ENCODE assay signal across 25 mouse cellular contexts in genomic region chr9:53972358-53972757, GRCm38 (mm10). TPM values are rescaled to one million over a fixed set of nuclear protein-coding genes. Genes with fewer than 3 reads are reported as not detected.
DNase-seq lines count a peak whose midpoint lies in the region; ATAC-seq and TF ChIP-seq lines count a peak whose summit lies in the region.
"Had no signal": no experiment of that assay in that cellular context is flagged by ENCODE, and none has a peak within 500 bp of the region (broad histone marks: within the 10 kb centered on the region; RNA-seq: fewer than 3 reads in every experiment).

No protein-coding gene starts in this region.

- peaks cover 11% of the 10 kb centered on the region for H3K4me1 ChIP-seq in hindbrain, embryonic 13.5 days (replicated peaks)
- H3K4me1 ChIP-seq in hindbrain, embryonic 10.5 days (replicated peaks), result peaks cover 27% of the 10 kb centered on the region
- H3K4me1 ChIP-seq in midbrain, embryonic 14.5 days (ENCODE audit: control insufficient read depth, insufficient read depth, low read length), result no peaks in the 10 kb centered on the region
- H3K4me1 ChIP-seq in midbrain, embryonic 11.5 days (ENCODE audit: control insufficient read depth, insufficient read depth, low read length), result peaks cover 4% of the 10 kb centered on the region
- no peaks in the 10 kb centered on the region for H3K4me1 ChIP-seq in midbrain, postnatal 0 days (ENCODE audit: insufficient read depth, low read length)
- H3K4me1 ChIP-seq: liver, embryonic 15.5 days had no signal

- no peaks in the 10 kb centered on the region for H3K36me3 ChIP-seq in hindbrain, embryonic 13.5 days
- H3K36me3 ChIP-seq in hindbrain, embryonic 10.5 days, result no peaks in the 10 kb centered on the region
- no peaks in the 10 kb centered on the region for H3K36me3 ChIP-seq in midbrain, embryonic 14.5 days (ENCODE audit: control insufficient read depth, insufficient read depth, low read length)
- H3K36me3 ChIP-seq in midbrain, embryonic 11.5 days (ENCODE audit: control insufficient read depth, insufficient read depth, low read length), result no peaks in the 10 kb centered on the region
- H3K36me3 ChIP-seq in midbrain, postnatal 0 days (ENCODE audit: insufficient read depth, low read length), result no peaks in the 10 kb centered on the region
- H3K36me3 ChIP-seq: heart, embryonic 15.5 days; kidney, embryonic 15.5 days; limb, embryonic 15.5 days; liver, embryonic 15.5 days; stomach, embryonic 15.5 days had no signal

- ATAC-seq in hindbrain, embryonic 13.5 days (ENCODE audit: low FRiP score), result no peak
- no peak for ATAC-seq in midbrain, embryonic 14.5 days (ENCODE audit: low FRiP score, low TSS enrichment)
- no peak for ATAC-seq in midbrain, embryonic 11.5 days (ENCODE audit: low FRiP score)
- ATAC-seq in midbrain, postnatal 0 days (ENCODE audit: low FRiP score), result no peak
- ATAC-seq: intestine, embryonic 16.5 days had no signal

- DNase-seq in hindbrain, embryonic 10.5 days (ENCODE audit: low spot score), result no peak
- DNase-seq in midbrain, embryonic 14.5 days, result no peak
- DNase-seq in midbrain, embryonic 11.5 days (ENCODE audit: low spot score, missing footprints), result no peak
- peak; percentile 6 for DNase-seq in brain, embryonic 18.5 days (ENCODE audit: low read depth, low spot score)
- DNase-seq in midbrain, postnatal 0 days (ENCODE audit: low spot score), result no peak
- DNase-seq in heart, adult 8-10 months (ENCODE audit: low spot score), result no peak
- DNase-seq: adrenal gland, adult 2 months; cerebellum, adult 11-12 months; cerebellum, postnatal 14 days; embryo, embryonic 11 days; gastrocnemius, postnatal 14 days; heart, adult 2 months; heart, postnatal 4 days; kidney, postnatal 4 days; thymus, adult 18-20 months; thymus, postnatal 4 days had no signal

- H3K27ac ChIP-seq in hindbrain, embryonic 13.5 days, result no peak overlapping the region
- no peak overlapping the region for H3K27ac ChIP-seq in hindbrain, embryonic 10.5 days
- H3K27ac ChIP-seq in midbrain, embryonic 14.5 days (replicated peaks; ENCODE audit: low read depth, low read length), result no peak overlapping the region
- H3K27ac ChIP-seq in midbrain, embryonic 11.5 days (ENCODE audit: low read depth, low read length), result no peak overlapping the region
- no peak overlapping the region for H3K27ac ChIP-seq in midbrain, postnatal 0 days (ENCODE audit: low read depth, low read length)
- H3K27ac ChIP-seq: heart, adult 2 months; heart, embryonic 15.5 days; kidney, embryonic 15.5 days; limb, embryonic 15.5 days; liver, embryonic 15.5 days; stomach, embryonic 15.5 days had no signal

- peak overlapping the region; percentile 82 for H3K4me2 ChIP-seq in hindbrain, embryonic 13.5 days
- peak overlapping the region; percentile 21; the same call in 1 of the 2 replicates for H3K4me2 ChIP-seq in midbrain, embryonic 14.5 days (ENCODE audit: low read length)
- no peak overlapping the region for H3K4me2 ChIP-seq in midbrain, embryonic 11.5 days
- peak overlapping the region; percentile 21 for H3K4me2 ChIP-seq in midbrain, postnatal 0 days (ENCODE audit: low read depth, low read length, poor library complexity, severe bottlenecking)
- H3K4me2 ChIP-seq: heart, embryonic 15.5 days; kidney, embryonic 15.5 days; limb, embryonic 15.5 days; liver, embryonic 15.5 days; stomach, embryonic 15.5 days had no signal

- H3K4me3 ChIP-seq in hindbrain, embryonic 13.5 days, result no peak overlapping the region
- H3K4me3 ChIP-seq in hindbrain, embryonic 10.5 days, result no peak overlapping the region
- no peak overlapping the region for H3K4me3 ChIP-seq in midbrain, embryonic 14.5 days (replicated peaks; ENCODE audit: low read depth, low read length)
- no peak overlapping the region for H3K4me3 ChIP-seq in midbrain, embryonic 11.5 days (ENCODE audit: low read depth, low read length)
- peak overlapping the region; percentile 90; the same call in 1 of the 2 replicates for H3K4me3 ChIP-seq in midbrain, postnatal 0 days (ENCODE audit: low read depth, low read length)
- H3K4me3 ChIP-seq: heart, adult 2 months; heart, embryonic 15.5 days; kidney, embryonic 15.5 days; limb, embryonic 15.5 days; liver, embryonic 15.5 days; stomach, embryonic 15.5 days had no signal

- H3K9me3 ChIP-seq in hindbrain, embryonic 13.5 days, result no peaks in the 10 kb centered on the region
- no peaks in the 10 kb centered on the region for H3K9me3 ChIP-seq in hindbrain, embryonic 10.5 days
- H3K9me3 ChIP-seq in midbrain, embryonic 14.5 days (ENCODE audit: control insufficient read depth, low read length), result no peaks in the 10 kb centered on the region
- H3K9me3 ChIP-seq in midbrain, embryonic 11.5 days (ENCODE audit: control insufficient read depth, low read length), result no peaks in the 10 kb centered on the region
- no peaks in the 10 kb centered on the region for H3K9me3 ChIP-seq in midbrain, postnatal 0 days (ENCODE audit: low read length)
- H3K9me3 ChIP-seq: heart, embryonic 15.5 days; kidney, embryonic 15.5 days; limb, embryonic 15.5 days; liver, embryonic 15.5 days; stomach, embryonic 15.5 days had no signal

- H3K9ac ChIP-seq in hindbrain, embryonic 13.5 days, result no peak overlapping the region
- H3K9ac ChIP-seq in midbrain, embryonic 14.5 days (replicated peaks; ENCODE audit: low read length), result no peak overlapping the region
- no peak overlapping the region for H3K9ac ChIP-seq in midbrain, embryonic 11.5 days (ENCODE audit: low read length)
- no peak overlapping the region for H3K9ac ChIP-seq in midbrain, postnatal 0 days (replicated peaks; ENCODE audit: low read length, poor library complexity, severe bottlenecking)
- H3K9ac ChIP-seq: heart, embryonic 15.5 days; kidney, embryonic 15.5 days; limb, embryonic 15.5 days; liver, embryonic 15.5 days; stomach, embryonic 15.5 days had no signal

- no peaks in the 10 kb centered on the region for H3K27me3 ChIP-seq in hindbrain, embryonic 13.5 days
- peaks cover 38% of the 10 kb centered on the region for H3K27me3 ChIP-seq in hindbrain, embryonic 10.5 days (ENCODE audit: insufficient read depth, poor library complexity, severe bottlenecking)
- H3K27me3 ChIP-seq in midbrain, embryonic 14.5 days (ENCODE audit: control insufficient read depth, insufficient read depth, low read length), result no peaks in the 10 kb centered on the region
- peaks cover 7% of the 10 kb centered on the region for H3K27me3 ChIP-seq in midbrain, embryonic 11.5 days (ENCODE audit: control insufficient read depth, insufficient read depth, low read length)
- no peaks in the 10 kb centered on the region for H3K27me3 ChIP-seq in midbrain, postnatal 0 days (ENCODE audit: insufficient read depth, low read length)

- no peak for TF ChIP-seq CTCF in midbrain, postnatal 0 days (IDR thresholded peaks at IDR 0.05)

RNA-seq across cellular contexts. Expression of gene Elmod1, which starts 2.7 kb away (rescaled TPM):
- polyA plus RNA-seq in hindbrain, embryonic 13.5 days (2015; fragmentation: Nextera tagmentation; extraction: Ambion mirVana), result 18.4 and 19.7 TPM in 2 replicates
- 0.80 and 1.2 TPM in 2 replicates for polyA plus RNA-seq in hindbrain, embryonic 10.5 days (2016; fragmentation: Nextera tagmentation; extraction: Ambion mirVana)
- 19.3 and 23.3 TPM in 2 replicates for polyA plus RNA-seq in midbrain, embryonic 14.5 days (2014; fragmentation: Nextera tagmentation; extraction: Ambion mirVana)
- polyA plus RNA-seq in midbrain, embryonic 11.5 days (2014; fragmentation: Nextera tagmentation; extraction: Ambion mirVana), result 1.4 and 2.8 TPM in 2 replicates
- total RNA-seq in midbrain, postnatal 0 days (2014; rRNA removed), result 101 and 104 TPM in 2 replicates
- polyA plus RNA-seq in midbrain, postnatal 0 days (2015; fragmentation: Nextera tagmentation; extraction: Ambion mirVana), result 21.4 and 26.6 TPM in 2 replicates
- total RNA-seq in heart, adult 8-10 months (2022), result under 1 TPM in 3 of 4 experiments, not detected in 1; 0.16 to 0.22 (median 0.19) TPM
- total RNA-seq: megakaryocyte progenitor cell, adult 5-6 weeks; neutrophil, adult 5-6 weeks had no signal
- polyA plus RNA-seq: liver, embryonic 15.5 days had no signal
